Mouse (Mus musculus): ENCODE measurements around the gene Smpdl3b. TPM values are rescaled to one million over a fixed set of nuclear protein-coding genes. Genes with fewer than 3 reads are reported as not detected.

Gene Smpdl3b
- total and polyA plus RNA-seq, 3 experiments = 0.08 to 0.33 TPM; not detected in 1

DNA sequence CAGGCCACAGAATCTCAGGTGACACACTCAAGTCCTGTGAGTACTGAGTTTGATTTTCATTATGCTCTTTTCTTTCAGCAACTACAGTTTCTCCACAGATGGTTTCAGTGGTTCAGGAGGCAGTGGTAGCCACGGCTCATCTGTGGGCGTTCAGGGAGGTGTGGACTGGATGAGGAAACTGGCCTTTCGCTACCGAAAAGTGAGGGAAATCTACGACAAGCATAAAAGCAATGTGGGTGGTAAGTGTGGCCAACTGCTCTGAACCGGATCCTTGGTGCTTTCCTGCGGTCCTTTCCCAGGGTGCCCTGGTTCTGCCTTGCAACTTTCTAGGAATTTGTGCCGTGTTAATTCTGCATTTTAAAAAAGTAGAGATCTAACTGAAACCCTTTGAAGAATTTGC lies 50.2 kb downstream of the Smpdl3b start:
- TF ChIP-seq CTCF (IDR thresholded peaks at IDR 0.05; ENCODE audit: low read depth, low read length) = no peak
- TF ChIP-seq TAL1 (conservative IDR thresholded peaks at IDR 0.05; ENCODE audit: low read depth, low read length) = no peak
- TF ChIP-seq GATA2 (IDR thresholded peaks at IDR 0.05; ENCODE audit: borderline replicate concordance, low read depth, low read length) = no peak
- no peak for TF ChIP-seq POLR2AphosphoS5 (IDR thresholded peaks at IDR 0.05; ENCODE audit: insufficient replicate concordance, low read depth, low read length)
- no peak for TF ChIP-seq GATA1 (IDR thresholded peaks at IDR 0.05; ENCODE audit: borderline replicate concordance, low read length)

DNA sequence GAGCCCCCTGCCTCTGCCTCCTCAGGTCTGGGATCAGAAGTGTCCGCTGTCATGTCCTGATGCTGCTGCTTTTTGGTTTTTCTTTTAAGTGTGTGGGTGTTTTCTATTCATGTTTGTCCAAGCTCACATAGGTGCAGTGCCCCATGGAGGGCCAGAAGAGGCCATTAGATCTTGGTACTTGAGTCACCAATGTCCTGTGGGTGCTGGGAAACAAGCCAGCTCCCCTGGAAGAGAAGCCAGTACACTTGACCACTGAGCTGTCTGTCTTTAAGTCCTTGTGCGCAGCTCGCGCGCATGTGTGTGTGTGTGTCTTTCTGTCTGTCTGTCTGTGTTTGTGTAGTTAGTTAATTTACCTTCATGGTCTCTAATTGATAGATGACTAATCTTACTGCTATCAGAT lies 55.0 kb downstream of the Smpdl3b start:
- Histone ChIP-seq H3K4me3 (ENCODE audit: low read depth, low read length) (no peak overlapping the region), H3K27me3 (ENCODE audit: insufficient read depth, low read length) (no peaks in the 10 kb centered on the region), H3K36me3 (replicated peaks) (peaks cover 91% of the 10 kb centered on the region), H3K9me3 (replicated peaks) (no peaks in the 10 kb centered on the region), H3K4me1 (ENCODE audit: insufficient read depth, low read depth, low read length) (no peaks in the 10 kb centered on the region)
- ATAC-seq (ENCODE audit: extremely low read depth, insufficient number of reproducible peaks, low FRiP score, poor library complexity, severe bottlenecking) = no peak
- TF ChIP-seq TAL1 (conservative IDR thresholded peaks at IDR 0.05; ENCODE audit: low read depth, low read length) (no peak), POLR2AphosphoS5 (IDR thresholded peaks at IDR 0.05; ENCODE audit: insufficient replicate concordance, low read depth, low read length) (no peak), GATA1 (IDR thresholded peaks at IDR 0.05; ENCODE audit: borderline replicate concordance, low read length) (no peak), GATA2 (IDR thresholded peaks at IDR 0.05; ENCODE audit: borderline replicate concordance, low read depth, low read length) (no peak), CTCF (IDR thresholded peaks at IDR 0.05; ENCODE audit: low read depth, low read length) (no peak)
- no peak for DNase-seq (ENCODE audit: low spot score)

More for the DNA sequence above, 50.2 kb downstream of the Smpdl3b start:
- Histone ChIP-seq H3K36me3 (replicated peaks) (peaks cover 88% of the 10 kb centered on the region), H3K9me3 (replicated peaks) (no peaks in the 10 kb centered on the region), H3K4me1 (ENCODE audit: insufficient read depth, low read depth, low read length) (no peaks in the 10 kb centered on the region), H3K4me3 (ENCODE audit: low read depth, low read length) (no peak overlapping the region), H3K27me3 (ENCODE audit: insufficient read depth, low read length) (no peaks in the 10 kb centered on the region)
- DNase-seq (ENCODE audit: low spot score) (no peak), ATAC-seq (ENCODE audit: extremely low read depth, insufficient number of reproducible peaks, low FRiP score, poor library complexity, severe bottlenecking) (no peak)

- H3K4me3 ChIP-seq (ENCODE audit: low read depth, low read length) = no peak overlapping the region
- H3K9me3 ChIP-seq (replicated peaks) = no peaks in the 10 kb centered on the region
- DNase-seq (ENCODE audit: low spot score) = no peak
- no peaks in the 10 kb centered on the region for H3K27me3 ChIP-seq (ENCODE audit: insufficient read depth, low read length)
- peaks cover 77% of the 10 kb centered on the region for H3K36me3 ChIP-seq (replicated peaks)
- TF ChIP-seq CTCF (IDR thresholded peaks at IDR 0.05; ENCODE audit: low read depth, low read length) = no peak
- TF ChIP-seq POLR2AphosphoS5 (IDR thresholded peaks at IDR 0.05; ENCODE audit: insufficient replicate concordance, low read depth, low read length) = no peak
- no peak for TF ChIP-seq TAL1 (conservative IDR thresholded peaks at IDR 0.05; ENCODE audit: low read depth, low read length)
- no peak for TF ChIP-seq GATA2 (IDR thresholded peaks at IDR 0.05; ENCODE audit: borderline replicate concordance, low read depth, low read length)
- no peak for TF ChIP-seq GATA1 (IDR thresholded peaks at IDR 0.05; ENCODE audit: borderline replicate concordance, low read length)
- no peaks in the 10 kb centered on the region for H3K4me1 ChIP-seq (ENCODE audit: insufficient read depth, low read depth, low read length)
- ATAC-seq (ENCODE audit: extremely low read depth, insufficient number of reproducible peaks, low FRiP score, poor library complexity, severe bottlenecking) = no peak
These were observed 63.7 kb downstream of the Smpdl3b start for GRCm38 (mm10) chr4:132693366-132693765.

DNA sequence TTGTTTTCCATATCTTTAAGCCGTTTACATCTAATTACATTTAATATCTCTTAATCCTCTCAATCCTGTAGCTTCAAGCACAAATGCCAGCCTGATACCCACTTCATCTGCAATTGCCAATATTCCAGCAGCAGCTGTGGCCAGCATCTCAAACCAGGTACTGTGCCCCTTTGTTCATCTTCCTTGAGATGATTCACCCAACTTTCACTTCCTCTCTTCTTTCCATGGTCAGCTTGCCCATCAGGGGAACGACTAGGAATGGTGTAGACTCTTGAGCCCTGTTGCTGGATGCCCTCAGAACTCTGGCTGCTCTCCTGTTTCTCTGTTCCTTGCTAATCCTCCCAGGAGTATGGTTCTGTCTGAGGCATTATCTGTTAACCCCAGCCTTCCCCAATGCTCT lies 67.4 kb downstream of the Smpdl3b start:
- no peaks in the 10 kb centered on the region for H3K9me3 ChIP-seq (replicated peaks)
- TF ChIP-seq POLR2AphosphoS5 (IDR thresholded peaks at IDR 0.05; ENCODE audit: insufficient replicate concordance, low read depth, low read length) (no peak), GATA1 (IDR thresholded peaks at IDR 0.05; ENCODE audit: borderline replicate concordance, low read length) (no peak), CTCF (IDR thresholded peaks at IDR 0.05; ENCODE audit: low read depth, low read length) (no peak), TAL1 (conservative IDR thresholded peaks at IDR 0.05; ENCODE audit: low read depth, low read length) (no peak), GATA2 (IDR thresholded peaks at IDR 0.05; ENCODE audit: borderline replicate concordance, low read depth, low read length) (no peak)
- no peaks in the 10 kb centered on the region for H3K4me1 ChIP-seq (ENCODE audit: insufficient read depth, low read depth, low read length)
- ATAC-seq (ENCODE audit: extremely low read depth, insufficient number of reproducible peaks, low FRiP score, poor library complexity, severe bottlenecking) (no peak), DNase-seq (ENCODE audit: low spot score) (no peak)
- H3K4me3 ChIP-seq (ENCODE audit: low read depth, low read length) = no peak overlapping the region
- H3K36me3 ChIP-seq (replicated peaks) = peaks cover 73% of the 10 kb centered on the region
- H3K27me3 ChIP-seq (ENCODE audit: insufficient read depth, low read length) = no peaks in the 10 kb centered on the region

Other genes starting within 250 kb of the Smpdl3b start
- 51.6 and 51.8 TPM in 2 replicates for gene Sesn2, start 246.8 kb downstream of the Smpdl3b start, total RNA-seq (2014; fragmentation: Nextera tagmentation)
- gene Sesn2, start 246.8 kb downstream of the Smpdl3b start, total RNA-seq (2017) = 7.5 and 8.4 TPM in 2 replicates
- 38.4 and 41.0 TPM in 2 replicates for gene Sesn2, start 246.8 kb downstream of the Smpdl3b start, polyA plus RNA-seq (2012)
- 797 and 914 TPM in 2 replicates for gene Atpif1, start 223.6 kb downstream of the Smpdl3b start, total RNA-seq (2014; fragmentation: Nextera tagmentation)
- gene Atpif1, start 223.6 kb downstream of the Smpdl3b start, total RNA-seq (2017) = 868 and 1,005 TPM in 2 replicates
- 155 and 240 TPM in 2 replicates for gene Atpif1, start 223.6 kb downstream of the Smpdl3b start, polyA plus RNA-seq (2012)
- 240 and 275 TPM in 2 replicates for gene Dnajc8, start 221.7 kb downstream of the Smpdl3b start, total RNA-seq (2014; fragmentation: Nextera tagmentation)
- 329 and 337 TPM in 2 replicates for gene Dnajc8, start 221.7 kb downstream of the Smpdl3b start, total RNA-seq (2017)
- 164 and 213 TPM in 2 replicates for gene Dnajc8, start 221.7 kb downstream of the Smpdl3b start, polyA plus RNA-seq (2012)
- not detected in 2 replicates for gene Ptafr, start 193.2 kb downstream of the Smpdl3b start, total RNA-seq (2014; fragmentation: Nextera tagmentation)
- 2.0 and 2.1 TPM in 2 replicates for gene Ptafr, start 193.2 kb downstream of the Smpdl3b start, total RNA-seq (2017)
- 0.02 and 0.03 TPM in 2 replicates for gene Ptafr, start 193.2 kb downstream of the Smpdl3b start, polyA plus RNA-seq (2012)
- 82.6 and 101 TPM in 2 replicates for gene Eya3, start 118.3 kb downstream of the Smpdl3b start, total RNA-seq (2014; fragmentation: Nextera tagmentation)
- gene Eya3, start 118.3 kb downstream of the Smpdl3b start, total RNA-seq (2017) = 31.0 and 35.0 TPM in 2 replicates
- gene Eya3, start 118.3 kb downstream of the Smpdl3b start, polyA plus RNA-seq (2012) = 2.2 and 4.3 TPM in 2 replicates
- gene Xkr8, start 24.7 kb downstream of the Smpdl3b start, total RNA-seq (2014; fragmentation: Nextera tagmentation) = 0.75 and 1.2 TPM in 2 replicates
- 1.6 and 5.1 TPM in 2 replicates for gene Xkr8, start 24.7 kb downstream of the Smpdl3b start, total RNA-seq (2017)
- 0.17 and 0.46 TPM in 2 replicates for gene Xkr8, start 24.7 kb downstream of the Smpdl3b start, polyA plus RNA-seq (2012)
- gene Rpa2, start 11.1 kb upstream of the Smpdl3b start, total RNA-seq (2014; fragmentation: Nextera tagmentation) = 48.8 and 56.5 TPM in 2 replicates
- 76.3 and 83.1 TPM in 2 replicates for gene Rpa2, start 11.1 kb upstream of the Smpdl3b start, total RNA-seq (2017)
- gene Rpa2, start 11.1 kb upstream of the Smpdl3b start, polyA plus RNA-seq (2012) = 109 and 132 TPM in 2 replicates
- 0.38 TPM in 1 of 2 replicates, not detected in the other for gene Themis2, start 39.1 kb upstream of the Smpdl3b start, total RNA-seq (2014; fragmentation: Nextera tagmentation)
- gene Themis2, start 39.1 kb upstream of the Smpdl3b start, total RNA-seq (2017) = 0.29 and 0.55 TPM in 2 replicates
- gene Themis2, start 39.1 kb upstream of the Smpdl3b start, polyA plus RNA-seq (2012) = 0.16 and 0.32 TPM in 2 replicates
- gene Ppp1r8, start 85.9 kb upstream of the Smpdl3b start, total RNA-seq (2014; fragmentation: Nextera tagmentation) = 52.9 and 58.8 TPM in 2 replicates
- gene Ppp1r8, start 85.9 kb upstream of the Smpdl3b start, total RNA-seq (2017) = 69.7 and 73.5 TPM in 2 replicates
- gene Ppp1r8, start 85.9 kb upstream of the Smpdl3b start, polyA plus RNA-seq (2012) = 42.8 and 52.6 TPM in 2 replicates
- gene Stx12, start 127.3 kb upstream of the Smpdl3b start, total RNA-seq (2014; fragmentation: Nextera tagmentation) = 34.8 and 36.9 TPM in 2 replicates
- gene Stx12, start 127.3 kb upstream of the Smpdl3b start, total RNA-seq (2017) = 35.2 and 39.6 TPM in 2 replicates
- gene Stx12, start 127.3 kb upstream of the Smpdl3b start, polyA plus RNA-seq (2012) = 6.6 and 6.7 TPM in 2 replicates
- gene Fam76a, start 165.3 kb upstream of the Smpdl3b start, total RNA-seq (2014; fragmentation: Nextera tagmentation) = 24.2 and 25.9 TPM in 2 replicates
- gene Fam76a, start 165.3 kb upstream of the Smpdl3b start, total RNA-seq (2017) = 28.3 and 39.8 TPM in 2 replicates
- gene Fam76a, start 165.3 kb upstream of the Smpdl3b start, polyA plus RNA-seq (2012) = 15.4 and 16.2 TPM in 2 replicates
- not detected in 2 replicates for gene Fgr, start 216.8 kb upstream of the Smpdl3b start, total RNA-seq (2014; fragmentation: Nextera tagmentation)
- 0.05 TPM in 1 of 2 replicates, not detected in the other for gene Fgr, start 216.8 kb upstream of the Smpdl3b start, total RNA-seq (2017)
- not detected in 2 replicates for gene Fgr, start 216.8 kb upstream of the Smpdl3b start, polyA plus RNA-seq (2012)